Mouse (Mus musculus): Measurements from ENCODE around the gene 2210418O10Rik. TPM values are rescaled to one million over a fixed set of nuclear protein-coding genes. Genes with fewer than 3 reads are reported as not detected.
"Not testable (repeated sequence)": the region's sequence is repeated elsewhere in the genome, so short reads cannot be mapped to it uniquely, and the experiment has no call there.

Gene 2210418O10Rik
- 2.2 and 6.4 TPM in 2 replicates for polyA plus RNA-seq (2012; ENCODE audit: insufficient read depth, insufficient read length, missing spikeins)

DNA sequence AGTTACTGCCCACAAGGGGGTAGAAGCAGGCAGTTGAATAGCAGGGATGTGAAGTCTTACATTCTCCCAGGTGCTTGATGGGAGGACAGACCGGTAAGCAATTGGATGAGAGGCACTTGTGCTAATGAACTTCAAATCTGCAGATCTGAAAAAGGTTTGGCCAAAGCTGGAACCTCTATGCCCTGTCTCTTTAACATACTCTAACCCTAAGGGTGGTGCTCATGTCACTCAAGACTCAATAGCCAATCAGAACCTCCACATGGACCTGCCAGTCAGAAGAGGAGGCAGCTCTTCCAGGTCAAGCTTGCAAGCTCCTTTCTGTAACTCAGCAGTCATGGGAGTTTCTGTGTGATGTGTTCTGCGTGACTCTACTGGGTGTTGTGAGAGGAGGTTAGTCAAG is at the start of gene 2210418O10Rik:
2210418O10Rik (plus strand) TSS at position 301 of the 400 bp plus-strand sequence.
- H3K4me3 ChIP-seq (ENCODE audit: insufficient read depth, low read depth, low read length); H3K4me1 ChIP-seq (ENCODE audit: control insufficient read depth, insufficient read depth, insufficient read length, low read length); H3K27ac ChIP-seq (replicated peaks; ENCODE audit: low read depth, low read length): not testable (repeated sequence)

DNA sequence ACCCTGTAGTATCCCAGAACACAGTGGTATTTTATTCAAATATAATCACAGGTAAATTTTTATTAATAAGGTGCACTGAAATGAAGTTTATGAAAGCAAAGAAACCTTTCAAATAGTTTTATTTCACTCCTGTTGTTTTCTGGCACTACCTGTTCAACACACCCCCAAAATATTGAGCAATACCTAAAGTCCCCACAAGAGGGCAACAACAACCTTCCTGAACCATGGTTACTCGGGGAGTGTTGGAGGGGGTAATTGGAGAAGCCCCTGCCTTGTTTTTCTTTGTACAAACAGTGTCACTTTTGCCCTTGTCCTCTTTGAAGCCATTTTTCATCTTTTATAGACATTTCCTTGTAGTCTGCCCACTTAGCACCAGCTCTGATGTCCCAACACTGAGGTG is 22.1 kb downstream of the 2210418O10Rik start:
- not testable (repeated sequence) for H3K4me3 ChIP-seq (ENCODE audit: insufficient read depth, low read depth, low read length); H3K27ac ChIP-seq (replicated peaks; ENCODE audit: low read depth, low read length); H3K4me1 ChIP-seq (ENCODE audit: control insufficient read depth, insufficient read depth, insufficient read length, low read length)

Other genes starting within 250 kb of the 2210418O10Rik start
- not detected in 2 replicates for gene Gm2004, start 76.7 kb upstream of the 2210418O10Rik start, polyA plus RNA-seq (2012; ENCODE audit: insufficient read depth, insufficient read length, missing spikeins)
- gene Gm11009, start 92.9 kb downstream of the 2210418O10Rik start, polyA plus RNA-seq (2012; ENCODE audit: insufficient read depth, insufficient read length, missing spikeins) = not detected in 2 replicates
- gene Gm14435, start 197.0 kb downstream of the 2210418O10Rik start, polyA plus RNA-seq (2012; ENCODE audit: insufficient read depth, insufficient read length, missing spikeins) = 7.7 and 16.1 TPM in 2 replicates

Measured in brown adipose tissue, adult 24 weeks (tissue).